Mouse (Mus musculus): ENCODE results near the gene Nfu1. TPM values are rescaled to one million over a fixed set of nuclear protein-coding genes. Genes with fewer than 3 reads are reported as not detected.
A peak's percentile ranks its signal among the peaks of the same experiment; 100 is the strongest.

Gene Nfu1
- total RNA-seq, 1 experiment from 2014 or later = 65.8 TPM

DNA sequence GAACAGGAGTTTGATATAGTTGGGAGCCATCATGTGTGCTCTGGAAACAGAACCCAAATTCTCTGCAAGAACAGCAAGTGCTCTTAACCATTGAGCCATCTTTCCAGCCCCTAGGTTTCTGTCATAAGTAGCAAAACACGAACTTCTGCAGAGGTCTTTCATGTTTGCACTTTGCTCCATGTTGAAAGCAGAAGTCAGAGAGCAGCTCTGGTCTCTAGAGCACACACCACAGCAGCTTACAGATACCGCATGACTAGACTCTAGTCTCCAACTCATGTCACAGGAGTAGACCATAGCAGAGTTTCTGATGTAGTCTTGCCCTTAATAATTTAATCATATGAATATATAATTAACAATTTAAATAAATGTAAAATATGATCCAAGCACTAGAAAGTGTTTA lies 59.2 kb downstream of the Nfu1 start:
- ATAC-seq (replicated peaks; ENCODE audit: low read depth, poor library complexity, severe bottlenecking) = no peak

GRCm38 (mm10) chr6:87069195-87069900 lies 60.3 kb downstream of the Nfu1 start:
- no peak for ATAC-seq (replicated peaks; ENCODE audit: low read depth, poor library complexity, severe bottlenecking)

DNA sequence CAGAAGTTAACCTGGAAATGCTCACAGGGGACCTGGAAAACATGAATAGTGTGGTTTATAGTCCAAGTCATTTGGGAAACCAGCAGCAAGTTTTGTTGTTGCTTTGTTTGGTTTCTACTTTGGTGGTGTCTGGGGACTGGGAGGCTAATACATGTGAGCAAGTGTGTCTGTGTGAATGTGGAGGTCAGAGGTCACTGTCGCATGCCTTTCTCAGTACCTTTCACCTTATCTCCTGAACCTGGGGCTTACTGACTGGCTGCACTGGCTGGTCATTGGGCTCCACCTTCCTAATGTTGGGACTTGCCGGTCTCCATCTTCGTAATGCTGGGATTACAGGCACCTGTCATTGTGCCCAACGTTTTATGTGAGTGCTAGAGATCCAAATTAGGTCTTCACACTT lies 61.6 kb downstream of the Nfu1 start:
- no peak for ATAC-seq (replicated peaks; ENCODE audit: low read depth, poor library complexity, severe bottlenecking)

GRCm38 (mm10) chr6:87072759-87073158 lies 63.7 kb downstream of the Nfu1 start:
- no peak for ATAC-seq (replicated peaks; ENCODE audit: low read depth, poor library complexity, severe bottlenecking)

DNA sequence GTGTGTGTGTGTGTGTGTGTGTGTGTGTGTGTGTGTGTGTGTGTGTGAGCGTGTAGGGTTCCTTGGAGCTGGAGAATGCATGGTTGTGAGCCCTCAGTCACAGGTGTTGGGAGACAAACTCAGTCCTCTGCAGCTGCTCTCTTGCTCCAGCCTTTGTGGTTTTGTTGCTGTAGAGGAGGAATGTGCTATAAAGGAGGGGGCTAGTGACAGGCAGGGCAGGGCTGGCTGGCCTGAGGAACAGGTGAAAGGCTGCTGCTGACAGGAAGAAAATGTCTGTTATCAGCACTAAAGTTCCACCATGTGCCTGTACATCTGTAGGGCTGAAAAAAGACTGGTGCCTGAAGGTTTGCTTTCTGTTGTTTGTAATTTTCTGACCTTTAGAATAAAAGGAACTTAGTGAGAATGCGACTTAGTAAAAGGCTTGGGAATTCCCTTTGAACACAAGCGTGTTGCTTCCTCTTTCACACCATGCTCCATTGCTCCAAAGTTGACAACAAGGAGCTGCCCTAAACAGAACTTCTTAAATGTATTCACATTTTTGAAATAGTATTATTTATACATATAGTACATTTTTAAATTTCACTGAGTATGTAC lies 66.2 kb downstream of the Nfu1 start:
- ATAC-seq (replicated peaks; ENCODE audit: low read depth, poor library complexity, severe bottlenecking) = peak; percentile 75

Other genes starting within 250 kb of the Nfu1 start
- gene Anxa4, start 215.7 kb upstream of the Nfu1 start, total RNA-seq (2017) = 29.9 and 32.5 TPM in 2 replicates
- 7.1 and 12.2 TPM in 2 replicates for gene Aak1, start 159.7 kb upstream of the Nfu1 start, total RNA-seq (2017)
- 28.0 and 35.8 TPM in 2 replicates for gene Gfpt1, start 33.6 kb downstream of the Nfu1 start, total RNA-seq (2017)
- gene D6Ertd527e, start 95.5 kb downstream of the Nfu1 start, total RNA-seq (2017) = not detected in 2 replicates

Measured in common myeloid progenitor, adult 5-6 weeks (primary cell).